Mouse (Mus musculus) c-Kit-negative CD71-positive TER-119-positive erythroid progenitor cells, embryonic 14.5 days (primary cell): ENCODE results near the gene Lhpp.

Source experiments
- DNase-seq: peaks from one replicate; pipeline ENCODE4 v3.0.0-alpha.2; 2013; ENCODE audit warnings: low read depth, low spot score

The Lhpp gene

GRCm38 (mm10) chr7:132735145-132735544 is 124.7 kb downstream of the Lhpp start:
- DNase-seq: no peak

- DNase-seq: no peak
These were observed 125.8 kb downstream of the Lhpp start for GRCm38 (mm10) chr7:132736099-132736862.

- DNase-seq: peak; percentile 68
These were observed 128.4 kb downstream of the Lhpp start for GRCm38 (mm10) chr7:132738844-132739243.

GRCm38 (mm10) chr7:132739829-132740228 is 129.4 kb downstream of the Lhpp start:
- DNase-seq: no peak

GRCm38 (mm10) chr7:132742912-132743311 is 132.5 kb downstream of the Lhpp start:
- DNase-seq: no peak

- DNase-seq: no peak
These were observed 136.7 kb downstream of the Lhpp start for GRCm38 (mm10) chr7:132747096-132747495.

GRCm38 (mm10) chr7:132748076-132748769 is 137.8 kb downstream of the Lhpp start:
- DNase-seq: no peak

GRCm38 (mm10) chr7:132749504-132749903 is 139.1 kb downstream of the Lhpp start:
- DNase-seq: no peak

- DNase-seq: no peak
These were observed 141.3 kb downstream of the Lhpp start for GRCm38 (mm10) chr7:132751716-132752115.

GRCm38 (mm10) chr7:132753518-132754388 is 143.3 kb downstream of the Lhpp start:
- no peak for DNase-seq

GRCm38 (mm10) chr7:132754389-132754750 is 143.9 kb downstream of the Lhpp start:
- DNase-seq: no peak
